Mouse (Mus musculus): Measurements from ENCODE around the gene Fance. TPM values are rescaled to one million over a fixed set of nuclear protein-coding genes. Genes with fewer than 3 reads are reported as not detected.

Gene Fance
- polyA plus RNA-seq, 1 experiment from 2014 or later, result 26.9 TPM

GRCm38 (mm10) chr17:28280423-28280800, 32.9 kb upstream of the Fance start:
- Histone ChIP-seq H3K27ac (no peak overlapping the region), H3K4me1 (replicated peaks) (peaks cover 26% of the 10 kb centered on the region), H3K36me3 (no peaks in the 10 kb centered on the region), H3K9ac (replicated peaks) (no peak overlapping the region), H3K27me3 (no peaks in the 10 kb centered on the region), H3K4me2 (replicated peaks) (no peak overlapping the region), H3K4me3 (replicated peaks) (no peak overlapping the region), H3K9me3 (no peaks in the 10 kb centered on the region)
- no peak for ATAC-seq
- WGBS, result 77% methylated on average over 7 of the region's 7 CpGs

GRCm38 (mm10) chr17:28280831-28281377, 32.4 kb upstream of the Fance start:
- no peaks in the 10 kb centered on the region for H3K36me3 ChIP-seq
- no peaks in the 10 kb centered on the region for H3K9me3 ChIP-seq
- 0 out of 2 replicates have a peak, but pooled peaks have one; percentile 41 for ATAC-seq
- H3K27ac ChIP-seq, result no peak overlapping the region
- H3K4me3 ChIP-seq (replicated peaks), result no peak overlapping the region
- no peak overlapping the region for H3K9ac ChIP-seq (replicated peaks)
- H3K4me1 ChIP-seq (replicated peaks), result peaks cover 30% of the 10 kb centered on the region
- WGBS, result 52% methylated on average over 5 of the region's 5 CpGs
- no peak overlapping the region for H3K4me2 ChIP-seq (replicated peaks)
- no peaks in the 10 kb centered on the region for H3K27me3 ChIP-seq

- 96% methylated on average over 7 of the region's 7 CpGs for WGBS
These were observed 31.4 kb upstream of the Fance start for GRCm38 (mm10) chr17:28281866-28282441.

GRCm38 (mm10) chr17:28283199-28283598, 30.1 kb upstream of the Fance start:
- Histone ChIP-seq H3K27me3 (no peaks in the 10 kb centered on the region), H3K4me2 (replicated peaks) (no peak overlapping the region), H3K4me1 (replicated peaks) (peaks cover 32% of the 10 kb centered on the region), H3K36me3 (no peaks in the 10 kb centered on the region), H3K9ac (replicated peaks) (no peak overlapping the region), H3K4me3 (replicated peaks) (no peak overlapping the region), H3K9me3 (no peaks in the 10 kb centered on the region), H3K27ac (no peak overlapping the region)
- WGBS, result 94% methylated on average over 10 of the region's 10 CpGs
- no peak for ATAC-seq

More at GRCm38 (mm10) chr17:28281866-28282441, 31.4 kb upstream of the Fance start:
- Histone ChIP-seq H3K9me3 (no peaks in the 10 kb centered on the region), H3K4me1 (replicated peaks) (peaks cover 34% of the 10 kb centered on the region), H3K4me2 (replicated peaks) (no peak overlapping the region), H3K27me3 (no peaks in the 10 kb centered on the region), H3K27ac (no peak overlapping the region), H3K4me3 (replicated peaks) (no peak overlapping the region), H3K36me3 (no peaks in the 10 kb centered on the region), H3K9ac (replicated peaks) (no peak overlapping the region)
- ATAC-seq, result no peak

- WGBS, result 87% methylated on average over 10 of the region's 10 CpGs
- no peaks in the 10 kb centered on the region for H3K9me3 ChIP-seq
- no peak overlapping the region for H3K4me2 ChIP-seq (replicated peaks)
- no peak for ATAC-seq
- H3K27me3 ChIP-seq, result no peaks in the 10 kb centered on the region
- H3K9ac ChIP-seq (replicated peaks), result 0 out of 2 replicates have a peak overlapping the region, but pooled peaks have one; percentile 26
- H3K27ac ChIP-seq, result no peak overlapping the region
- peaks cover 15% of the 10 kb centered on the region for H3K4me1 ChIP-seq (replicated peaks)
- H3K36me3 ChIP-seq, result no peaks in the 10 kb centered on the region
- H3K4me3 ChIP-seq (replicated peaks), result no peak overlapping the region
These were observed 27.2 kb upstream of the Fance start for GRCm38 (mm10) chr17:28286133-28286532.

- Histone ChIP-seq H3K9ac (replicated peaks) (no peak overlapping the region), H3K9me3 (no peaks in the 10 kb centered on the region), H3K4me2 (replicated peaks) (no peak overlapping the region), H3K36me3 (no peaks in the 10 kb centered on the region), H3K4me3 (replicated peaks) (no peak overlapping the region), H3K4me1 (replicated peaks) (peaks cover 12% of the 10 kb centered on the region), H3K27me3 (no peaks in the 10 kb centered on the region), H3K27ac (no peak overlapping the region)
- ATAC-seq, result no peak
- 39% methylated on average over 5 of the region's 5 CpGs for WGBS
These were observed 26.4 kb upstream of the Fance start for GRCm38 (mm10) chr17:28286964-28287363.

- no peak overlapping the region for H3K9ac ChIP-seq (replicated peaks)
- H3K27ac ChIP-seq, result no peak overlapping the region
- no peak overlapping the region for H3K4me3 ChIP-seq (replicated peaks)
- 64% methylated on average over 8 of the region's 8 CpGs for WGBS
- H3K4me2 ChIP-seq (replicated peaks), result no peak overlapping the region
- H3K36me3 ChIP-seq, result no peaks in the 10 kb centered on the region
- H3K27me3 ChIP-seq, result no peaks in the 10 kb centered on the region
- ATAC-seq, result no peak
- H3K9me3 ChIP-seq, result no peaks in the 10 kb centered on the region
- peaks cover 12% of the 10 kb centered on the region for H3K4me1 ChIP-seq (replicated peaks)
These were observed 25.7 kb upstream of the Fance start for GRCm38 (mm10) chr17:28287578-28287977.

- H3K27ac ChIP-seq, result no peak overlapping the region
- 72% methylated on average over 5 of the region's 5 CpGs for WGBS
- H3K9ac ChIP-seq (replicated peaks), result no peak overlapping the region
- H3K4me3 ChIP-seq (replicated peaks), result no peak overlapping the region
- no peak overlapping the region for H3K4me2 ChIP-seq (replicated peaks)
- H3K27me3 ChIP-seq, result no peaks in the 10 kb centered on the region
- no peaks in the 10 kb centered on the region for H3K36me3 ChIP-seq
- no peaks in the 10 kb centered on the region for H3K9me3 ChIP-seq
- no peak for ATAC-seq
- peaks cover 12% of the 10 kb centered on the region for H3K4me1 ChIP-seq (replicated peaks)
These were observed 25.3 kb upstream of the Fance start for GRCm38 (mm10) chr17:28287980-28288379.

- Histone ChIP-seq H3K9me3 (no peaks in the 10 kb centered on the region), H3K4me1 (replicated peaks) (peaks cover 21% of the 10 kb centered on the region), H3K27ac (no peak overlapping the region), H3K4me3 (replicated peaks) (no peak overlapping the region), H3K9ac (replicated peaks) (no peak overlapping the region), H3K27me3 (no peaks in the 10 kb centered on the region), H3K4me2 (replicated peaks) (no peak overlapping the region), H3K36me3 (no peaks in the 10 kb centered on the region)
- WGBS, result 80% methylated on average over 3 of the region's 3 CpGs
- ATAC-seq, result no peak
These were observed 23.1 kb upstream of the Fance start for GRCm38 (mm10) chr17:28290262-28290661.

- Histone ChIP-seq H3K4me1 (replicated peaks) (peaks cover 21% of the 10 kb centered on the region), H3K4me2 (replicated peaks) (no peak overlapping the region), H3K9ac (replicated peaks) (no peak overlapping the region), H3K27ac (no peak overlapping the region), H3K27me3 (no peaks in the 10 kb centered on the region), H3K36me3 (no peaks in the 10 kb centered on the region), H3K4me3 (replicated peaks) (no peak overlapping the region), H3K9me3 (no peaks in the 10 kb centered on the region)
- WGBS, result 78% methylated on average over 11 of the region's 11 CpGs
- ATAC-seq, result no peak
These were observed 22.6 kb upstream of the Fance start for GRCm38 (mm10) chr17:28290671-28291070.

- Histone ChIP-seq H3K27ac (no peak overlapping the region), H3K4me3 (replicated peaks) (no peak overlapping the region), H3K9me3 (no peaks in the 10 kb centered on the region), H3K4me1 (replicated peaks) (peaks cover 16% of the 10 kb centered on the region), H3K9ac (replicated peaks) (no peak overlapping the region), H3K27me3 (no peaks in the 10 kb centered on the region), H3K36me3 (no peaks in the 10 kb centered on the region), H3K4me2 (replicated peaks) (no peak overlapping the region)
- WGBS, result 81% methylated on average over 7 of the region's 7 CpGs
- ATAC-seq, result no peak
These were observed 22.0 kb upstream of the Fance start for GRCm38 (mm10) chr17:28291346-28291745.

- Histone ChIP-seq H3K9me3 (no peaks in the 10 kb centered on the region), H3K9ac (replicated peaks) (no peak overlapping the region), H3K4me3 (replicated peaks) (no peak overlapping the region), H3K4me2 (replicated peaks) (no peak overlapping the region), H3K4me1 (replicated peaks) (peaks cover 13% of the 10 kb centered on the region), H3K36me3 (0 out of 2 replicates have a peak, but pooled peaks cover 2% of the 10 kb centered on the region), H3K27ac (no peak overlapping the region), H3K27me3 (no peaks in the 10 kb centered on the region)
- 84% methylated on average over 4 of the region's 4 CpGs for WGBS
- ATAC-seq, result no peak
These were observed 19.6 kb upstream of the Fance start for GRCm38 (mm10) chr17:28293716-28294115.
